Mouse (Mus musculus) liver, embryonic 16.5 days (tissue): ENCODE results near the gene Dcaf5. TPM values are rescaled to one million over a fixed set of nuclear protein-coding genes. Genes with fewer than 3 reads are reported as not detected.

ENCODE experiments used
- ATAC-seq: fragments of 200-750 bp; cut with Nextera tagmentation; 2 replicates; pipeline ENCODE4 v1.8.0; 2017; ENCODE audit warnings: low read depth, mild to moderate bottlenecking, moderate number of reproducible peaks, moderate library complexity
- H3K27ac ChIP-seq: fragments of 300-500 bp; sonication (generic); 2 replicates; pipeline ENCODE4 v1.5.1; 2014; ENCODE audit warnings: mild to moderate bottlenecking, low read length
- H3K27me3 ChIP-seq: fragments of 300-500 bp; sonication (generic); 2 replicates; pipeline ENCODE4 v1.6.1; 2014; ENCODE audit warnings: low read depth, low read length, mixed read lengths; ENCODE audit not compliant: control insufficient read depth, insufficient read depth
- H3K36me3 ChIP-seq: fragments of 300-500 bp; sonication (generic); 2 replicates; pipeline ENCODE4 v1.6.1; 2014; ENCODE audit warnings: mild to moderate bottlenecking; ENCODE audit not compliant: control insufficient read depth, insufficient read depth
- H3K4me1 ChIP-seq: fragments of 300-500 bp; sonication (generic); 2 replicates; pipeline ENCODE4 v1.6.1; 2014; ENCODE audit warnings: low read depth, low read length, mixed read lengths; ENCODE audit not compliant: control insufficient read depth
- H3K4me2 ChIP-seq: fragments of 300-500 bp; sonication (generic); 2 replicates; pipeline ENCODE4 v1.6.1; 2014; ENCODE audit warnings: low read depth, low read length, mixed read lengths
- H3K4me3 ChIP-seq: fragments of 300-500 bp; sonication (generic); 2 replicates; pipeline ENCODE4 v1.5.1; 2014; ENCODE audit warnings: low read depth, mild to moderate bottlenecking, low read length
- H3K9ac ChIP-seq: fragments of 300-500 bp; sonication (generic); 2 replicates; pipeline ENCODE4 v1.6.1; 2014; ENCODE audit warnings: low read depth, low read length
- H3K9me3 ChIP-seq: fragments of 300-500 bp; sonication (generic); replicated peaks from 2 replicates; pipeline ENCODE4 v1.6.1; 2016; ENCODE audit warnings: low read length; ENCODE audit not compliant: control insufficient read depth
- WGBS: fragments of 180-500 bp; shearing (Covaris S2); extraction: QIAGEN DNeasy Blood & Tissue Kit; methylation state at CpG from one replicate; pipeline ENCODE4 v1.1.7; 2014; ENCODE audit not compliant: insufficient replicate concordance; 5-methylcytosine and 5-hydroxymethylcytosine counted together
- polyA plus RNA-seq: library from polyadenylated mRNA; unstranded; fragments of >200 nt; fragmentation: Nextera tagmentation; extraction: Ambion mirVana; gene quantifications from 2 replicates; pipeline ENCODE4 v1.2.1, GENCODE M21; 2015

Gene Dcaf5
- polyA plus RNA-seq, 1 experiment from 2014 or later: 2.4 TPM

DNA sequence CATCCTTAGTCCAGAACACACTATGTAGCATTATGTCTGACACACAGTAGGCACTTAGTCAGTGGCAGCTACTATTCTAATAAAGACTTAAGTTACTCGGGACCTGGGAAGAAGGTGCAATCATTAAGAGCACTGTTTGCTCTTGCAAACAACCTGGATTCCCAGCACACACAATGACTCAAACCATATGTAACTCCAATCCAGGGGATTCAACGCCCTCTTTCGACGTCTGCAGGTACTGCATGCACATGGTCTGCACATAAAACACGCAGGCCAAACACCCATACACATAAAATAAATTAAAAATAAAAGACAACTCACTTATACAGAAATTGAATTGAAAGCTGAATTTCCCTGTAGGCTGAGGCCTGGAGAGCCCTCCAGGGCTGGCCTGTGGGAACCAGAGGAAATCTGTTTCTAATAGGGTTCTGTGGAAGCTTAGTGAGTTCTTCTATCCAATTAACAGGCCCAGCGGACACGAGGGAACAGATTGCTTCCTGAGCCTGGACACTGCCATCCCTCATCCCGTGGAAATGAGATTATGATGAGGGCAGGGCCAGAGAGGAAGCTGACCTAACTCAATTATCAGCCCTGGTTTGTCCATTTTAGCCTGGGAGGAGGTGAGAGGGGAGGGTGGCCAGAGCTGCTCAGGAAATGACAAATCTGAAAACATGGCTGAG is 112.9 kb downstream of the Dcaf5 start:
- Histone ChIP-seq H3K4me3 (no peak overlapping the region), H3K4me1 (peaks cover 9% of the 10 kb centered on the region), H3K36me3 (no peaks in the 10 kb centered on the region), H3K4me2 (no peak overlapping the region), H3K9me3 (no peaks in the 10 kb centered on the region), H3K9ac (no peak overlapping the region), H3K27me3 (no peaks in the 10 kb centered on the region), H3K27ac (no peak overlapping the region)
- WGBS: 52% methylated on average over 8 of the region's 8 CpGs
- ATAC-seq: no peak

DNA sequence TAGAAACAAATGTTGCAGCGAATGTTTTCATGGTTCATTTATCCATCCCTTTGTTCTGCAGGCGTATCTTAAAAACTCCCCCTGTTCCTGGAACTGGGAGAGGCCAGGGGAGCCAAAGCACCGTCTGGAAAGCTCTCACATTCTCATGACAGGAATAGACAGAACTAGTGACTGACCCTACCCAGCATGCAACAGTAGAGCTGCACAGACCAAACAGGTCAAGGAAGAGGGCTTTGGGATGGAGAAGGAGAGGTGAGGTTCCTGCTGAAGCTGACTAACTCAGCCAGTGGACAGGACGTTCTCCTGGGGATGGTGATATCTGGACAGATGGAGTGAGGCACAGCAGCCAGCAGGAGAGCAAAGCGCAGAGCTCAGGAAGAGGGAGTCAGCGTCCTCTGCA is 113.9 kb downstream of the Dcaf5 start:
- WGBS: 58% methylated on average over 6 of the region's 6 CpGs
- Histone ChIP-seq H3K9ac (no peak overlapping the region), H3K36me3 (no peaks in the 10 kb centered on the region), H3K4me3 (no peak overlapping the region), H3K27me3 (no peaks in the 10 kb centered on the region), H3K9me3 (no peaks in the 10 kb centered on the region), H3K4me1 (peaks cover 9% of the 10 kb centered on the region), H3K27ac (no peak overlapping the region), H3K4me2 (no peak overlapping the region)
- ATAC-seq: no peak

DNA sequence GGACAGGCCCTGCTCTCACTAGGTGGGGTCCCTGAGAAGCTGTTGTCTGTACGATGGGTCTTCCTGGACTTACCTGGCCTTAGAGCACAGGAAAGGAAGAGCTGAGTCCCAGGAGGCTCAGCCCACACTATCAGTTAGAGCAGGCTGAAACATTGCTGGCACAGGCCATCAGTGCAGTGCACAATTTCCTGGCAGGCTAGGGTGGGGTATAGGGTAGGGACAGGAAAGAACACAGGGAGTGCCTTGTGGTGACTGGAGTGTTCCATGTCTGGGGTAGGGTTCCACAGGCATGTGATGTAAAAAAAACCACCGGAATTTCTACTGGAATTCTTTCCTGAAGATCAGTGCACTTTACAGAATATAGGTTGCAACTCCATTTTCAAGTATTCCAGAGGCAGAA is 117.3 kb downstream of the Dcaf5 start:
- WGBS: 40% methylated on average over 2 of the region's 2 CpGs
- H3K9me3 ChIP-seq: no peaks in the 10 kb centered on the region
- ATAC-seq: peak; percentile 24; the same call in 1 of the 2 replicates
- no peak overlapping the region for H3K4me3 ChIP-seq
- no peaks in the 10 kb centered on the region for H3K27me3 ChIP-seq
- H3K27ac ChIP-seq: no peak overlapping the region
- H3K4me2 ChIP-seq: no peak overlapping the region
- no peaks in the 10 kb centered on the region for H3K4me1 ChIP-seq
- no peaks in the 10 kb centered on the region for H3K36me3 ChIP-seq
- H3K9ac ChIP-seq: no peak overlapping the region

DNA sequence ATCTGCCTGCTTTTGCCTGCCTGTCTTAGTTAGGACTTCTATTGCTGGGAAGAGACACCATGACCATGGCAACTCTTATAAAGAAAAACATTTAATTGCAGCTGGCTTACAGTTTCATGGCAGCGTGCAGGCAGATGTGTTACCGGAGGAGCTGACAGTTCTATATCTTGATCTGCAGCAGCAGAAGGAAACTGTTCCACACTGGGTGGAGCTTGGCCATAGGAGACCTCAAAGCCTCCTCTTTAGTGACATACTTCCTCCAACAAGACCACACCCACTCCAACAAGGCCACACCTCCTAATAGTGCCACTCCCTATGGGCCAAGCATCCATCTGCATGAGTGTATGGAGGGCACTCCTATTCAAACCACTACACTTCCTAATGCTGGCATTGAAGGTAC is 121.1 kb downstream of the Dcaf5 start:
- no peak overlapping the region for H3K4me3 ChIP-seq
- WGBS: 38% methylated on average over 2 of the region's 2 CpGs
- no peak overlapping the region for H3K27ac ChIP-seq
- ATAC-seq: no peak
- no peak overlapping the region for H3K9ac ChIP-seq
- no peak overlapping the region for H3K4me2 ChIP-seq
- H3K4me1 ChIP-seq: no peaks in the 10 kb centered on the region
- no peaks in the 10 kb centered on the region for H3K36me3 ChIP-seq
- H3K27me3 ChIP-seq: no peaks in the 10 kb centered on the region
- no peaks in the 10 kb centered on the region for H3K9me3 ChIP-seq

DNA sequence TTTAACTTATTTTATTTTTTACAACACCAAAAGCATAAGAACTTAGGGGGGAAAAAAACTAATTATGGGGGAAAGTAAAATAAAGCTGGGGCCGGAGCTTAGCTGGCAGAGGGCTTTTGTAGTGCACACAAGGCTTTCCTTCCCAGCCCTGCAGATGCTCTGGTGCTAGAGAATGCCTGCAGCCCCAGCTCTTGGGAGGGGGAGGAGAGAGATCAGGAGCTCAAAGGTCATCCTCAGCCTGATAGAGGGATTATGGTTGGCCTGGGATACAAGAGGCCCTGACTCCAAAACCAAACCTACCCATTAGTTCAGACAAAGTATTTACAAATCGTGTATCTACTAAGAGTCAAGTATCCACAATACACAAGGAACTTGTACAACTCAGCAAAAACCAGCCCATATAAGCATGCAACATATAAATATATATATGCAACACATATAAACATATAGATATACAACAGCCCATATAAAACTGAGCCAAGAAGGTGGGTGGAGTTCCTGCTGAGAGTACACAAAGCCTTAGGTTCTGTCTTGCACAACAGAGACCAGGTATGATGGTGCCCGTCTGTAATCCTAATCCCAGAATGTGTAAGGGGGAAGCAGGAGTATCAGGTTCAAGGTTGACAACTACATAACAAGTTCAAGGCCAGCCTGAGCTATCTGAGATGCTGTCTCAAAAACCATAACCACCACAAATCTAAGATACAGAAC is 124.3 kb downstream of the Dcaf5 start:
- no peaks in the 10 kb centered on the region for H3K27me3 ChIP-seq
- WGBS: 58% methylated on average over 3 of the region's 3 CpGs

GRCm38 (mm10) chr12:80307556-80307955 is 128.8 kb downstream of the Dcaf5 start:
- Histone ChIP-seq H3K4me1 (no peaks in the 10 kb centered on the region), H3K9me3 (no peaks in the 10 kb centered on the region), H3K27ac (no peak overlapping the region), H3K36me3 (no peaks in the 10 kb centered on the region), H3K4me2 (no peak overlapping the region), H3K27me3 (no peaks in the 10 kb centered on the region), H3K4me3 (no peak overlapping the region), H3K9ac (no peak overlapping the region)
- 64% methylated on average over 3 of the region's 3 CpGs for WGBS
- ATAC-seq: no peak

More for the DNA sequence above, 124.3 kb downstream of the Dcaf5 start:
- Histone ChIP-seq H3K4me3 (no peak overlapping the region), H3K9ac (no peak overlapping the region), H3K27ac (no peak overlapping the region), H3K4me1 (no peaks in the 10 kb centered on the region), H3K36me3 (no peaks in the 10 kb centered on the region), H3K4me2 (no peak overlapping the region), H3K9me3 (no peaks in the 10 kb centered on the region)
- no peak for ATAC-seq

DNA sequence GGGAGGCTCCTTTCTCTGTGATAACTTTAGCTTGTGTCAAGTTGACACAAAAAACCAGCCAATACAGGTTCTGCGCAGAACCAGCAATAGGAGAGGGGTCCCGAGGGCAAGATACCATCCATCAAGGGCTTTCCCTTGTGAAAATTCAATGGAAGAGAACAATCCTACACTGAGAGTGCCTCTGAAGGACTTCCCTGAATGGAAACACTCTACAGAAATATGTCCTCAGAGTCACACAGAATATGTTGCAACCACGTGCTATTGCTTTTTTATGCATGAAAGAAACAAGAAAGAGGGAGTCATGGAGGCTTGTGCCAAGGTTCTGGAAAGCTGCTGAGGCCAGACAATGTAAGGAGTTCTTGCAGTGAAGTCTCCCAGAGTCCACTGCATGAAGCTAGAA is 131.9 kb downstream of the Dcaf5 start:
- Histone ChIP-seq H3K27me3 (no peaks in the 10 kb centered on the region), H3K9ac (no peak overlapping the region), H3K36me3 (no peaks in the 10 kb centered on the region), H3K4me2 (no peak overlapping the region), H3K4me3 (no peak overlapping the region), H3K9me3 (no peaks in the 10 kb centered on the region), H3K4me1 (no peaks in the 10 kb centered on the region), H3K27ac (no peak overlapping the region)
- no peak for ATAC-seq
- 68% methylated on average over 3 of the region's 3 CpGs for WGBS

DNA sequence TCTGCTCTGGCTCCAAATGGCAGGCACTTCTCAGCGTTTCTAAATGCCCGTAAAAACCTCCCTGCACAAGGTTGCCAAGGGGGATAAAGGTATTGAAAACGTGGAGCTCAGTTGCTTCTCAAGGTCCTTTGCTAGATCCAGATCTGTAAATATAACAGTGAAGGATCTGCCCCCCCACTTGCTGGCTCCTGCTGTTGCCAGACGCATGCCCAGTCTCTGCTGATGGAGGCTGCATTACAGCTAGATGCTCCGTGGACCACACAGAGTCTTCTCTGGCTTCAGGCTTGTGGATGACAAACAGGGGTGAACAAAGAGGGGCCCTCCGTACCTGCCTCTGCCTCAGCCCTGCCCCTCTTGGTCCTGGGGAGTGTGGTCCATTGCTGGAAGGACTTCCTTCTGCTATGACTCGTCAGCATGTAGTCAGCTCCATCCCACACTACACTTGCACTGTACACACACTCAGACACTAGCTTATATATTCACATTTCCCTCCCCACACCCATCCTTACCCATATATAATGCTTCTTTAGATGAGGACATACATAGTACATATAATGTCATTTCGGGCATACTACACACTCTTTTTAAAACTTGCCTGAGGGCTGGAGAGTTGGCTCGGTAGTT is 135.5 kb downstream of the Dcaf5 start:
- Histone ChIP-seq H3K9ac (no peak overlapping the region), H3K4me2 (no peak overlapping the region), H3K4me3 (no peak overlapping the region), H3K27ac (no peak overlapping the region), H3K4me1 (no peaks in the 10 kb centered on the region), H3K36me3 (no peaks in the 10 kb centered on the region), H3K27me3 (no peaks in the 10 kb centered on the region), H3K9me3 (no peaks in the 10 kb centered on the region)
- WGBS: 58% methylated on average over 9 of the region's 9 CpGs
- ATAC-seq: no peak

DNA sequence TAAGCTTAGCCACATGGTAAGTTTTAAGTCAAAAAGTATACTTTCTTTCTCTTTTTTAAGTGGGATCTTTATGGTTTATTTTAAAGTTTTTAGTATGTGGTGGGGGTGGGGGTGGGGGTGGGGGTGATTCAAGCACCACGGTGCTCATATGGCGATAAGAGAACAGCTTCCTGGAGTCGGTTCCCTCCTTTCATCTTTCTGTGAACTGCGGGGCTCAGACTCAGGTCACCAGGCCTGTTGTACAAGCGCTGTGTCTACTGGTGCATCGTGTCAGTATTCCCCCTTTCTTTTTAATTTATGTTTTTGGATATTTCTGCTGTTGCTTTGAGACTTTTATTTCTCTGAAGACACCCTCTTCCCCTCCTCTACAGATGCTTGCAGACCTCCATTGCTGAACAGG is 137.7 kb downstream of the Dcaf5 start:
- Histone ChIP-seq H3K27me3 (no peaks in the 10 kb centered on the region), H3K9me3 (no peaks in the 10 kb centered on the region), H3K4me3 (no peak overlapping the region), H3K4me2 (no peak overlapping the region), H3K4me1 (no peaks in the 10 kb centered on the region), H3K27ac (no peak overlapping the region), H3K36me3 (no peaks in the 10 kb centered on the region), H3K9ac (no peak overlapping the region)
- WGBS: 41% methylated on average over 6 of the region's 6 CpGs
- ATAC-seq: no peak
